In genomic region chr12:76299361-76299906, GRCm38 (mm10) we compare ENCODE assay signal across 19 mouse cellular contexts. TPM values are rescaled to one million over a fixed set of nuclear protein-coding genes. Genes with fewer than 3 reads are reported as not detected.
"Had no signal": no experiment of that assay in that cellular context is flagged by ENCODE, and none has a peak within 500 bp of the region (broad histone marks: within the 10 kb centered on the region; RNA-seq: fewer than 3 reads in every experiment).

No protein-coding gene starts in this region.

- H3K27me3 ChIP-seq: liver, embryonic 12.5 days; midbrain, embryonic 15.5 days; neural tube, embryonic 13.5 days had no signal

- H3K27ac ChIP-seq: limb, embryonic 10.5 days; liver, embryonic 12.5 days; midbrain, embryonic 15.5 days; neural tube, embryonic 13.5 days had no signal

- H3K4me2 ChIP-seq: liver, embryonic 12.5 days; midbrain, embryonic 15.5 days; neural tube, embryonic 13.5 days had no signal

- H3K9me3 ChIP-seq: limb, embryonic 10.5 days; liver, embryonic 12.5 days; midbrain, embryonic 15.5 days; neural tube, embryonic 13.5 days had no signal

- H3K4me3 ChIP-seq: limb, embryonic 10.5 days; liver, embryonic 12.5 days; midbrain, embryonic 15.5 days; neural tube, embryonic 13.5 days had no signal

- H3K9ac ChIP-seq: liver, embryonic 12.5 days; midbrain, embryonic 15.5 days; neural tube, embryonic 13.5 days had no signal

- H3K4me1 ChIP-seq: limb, embryonic 10.5 days; liver, embryonic 12.5 days; midbrain, embryonic 15.5 days; neural tube, embryonic 13.5 days had no signal

- DNase-seq: kidney, adult 18-20 months; kidney, postnatal 10 days; kidney, postnatal 4 days; right cerebral cortex, postnatal 14 days; thymus, postnatal 36 days had no signal

- ATAC-seq: liver, embryonic 12.5 days; midbrain, embryonic 15.5 days had no signal

RNA-seq across cellular contexts. Expression of gene Tex21, which starts 52.9 kb away (rescaled TPM):
- total RNA-seq: layer of hippocampus, adult 8-10 months; layer of hippocampus, postnatal 14 days; left cerebral cortex, adult 18-20 months; left cerebral cortex, postnatal 14 days; megakaryocyte progenitor cell, adult 5-6 weeks had no signal
- polyA plus RNA-seq: intestine, embryonic 14.5 days; kidney, embryonic 14.5 days; limb, embryonic 10.5 days; liver, embryonic 12.5 days; liver, embryonic 16.5 days; midbrain, embryonic 15.5 days; neural tube, embryonic 13.5 days; stomach, embryonic 16.5 days; thymus, postnatal 0 days had no signal
